Mouse (Mus musculus) retina, postnatal 1 day (tissue): Measurements from ENCODE around the gene Fastkd5.
A peak's percentile ranks its signal among the peaks of the same experiment; 100 is the strongest.
"Not testable (repeated sequence)": the region's sequence is repeated elsewhere in the genome, so short reads cannot be mapped to it uniquely, and the experiment has no call there.

ENCODE experiments used
- DNase-seq: peaks from one replicate; pipeline ENCODE4 v3.0.0-alpha.2; 2012

Gene Fastkd5

GRCm38 (mm10) chr2:130629839-130630203 is at the start of gene Fastkd5, which contains the start of gene Ubox5:
Fastkd5 (minus strand) TSS chr2:130630027.
Ubox5 (minus strand) TSS chr2:130630038.
- DNase-seq: peak; percentile 94

GRCm38 (mm10) chr2:130679154-130679553 is 49.3 kb upstream of the Fastkd5 start:
- no peak for DNase-seq

- no peak for DNase-seq
Observed at GRCm38 (mm10) chr2:130677211-130677610, 47.4 kb upstream of the Fastkd5 start.

GRCm38 (mm10) chr2:130667559-130667958 is 37.7 kb upstream of the Fastkd5 start, which contains the start of gene Itpa:
Itpa (plus strand) TSS chr2:130667610.
- peak; percentile 95 for DNase-seq

- peak; percentile 97 for DNase-seq
Observed at GRCm38 (mm10) chr2:130664102-130664701, 34.4 kb upstream of the Fastkd5 start, which contains the start of gene Ddrgk1. Ddrgk1 (minus strand) TSS chr2:130664659.

- no peak for DNase-seq
Observed at GRCm38 (mm10) chr2:130663342-130663741, 33.5 kb upstream of the Fastkd5 start.

- DNase-seq: no peak
Observed at GRCm38 (mm10) chr2:130658530-130658929, 28.7 kb upstream of the Fastkd5 start.

- no peak for DNase-seq
Observed at GRCm38 (mm10) chr2:130657541-130657940, 27.7 kb upstream of the Fastkd5 start.

- DNase-seq: no peak
Observed at GRCm38 (mm10) chr2:130656536-130656935, 26.7 kb upstream of the Fastkd5 start.

GRCm38 (mm10) chr2:130655660-130656339 is 26.0 kb upstream of the Fastkd5 start:
- DNase-seq: no peak

- no peak for DNase-seq
Observed at GRCm38 (mm10) chr2:130653760-130654159, 23.9 kb upstream of the Fastkd5 start.

- no peak for DNase-seq
Observed at GRCm38 (mm10) chr2:130653303-130653702, 23.5 kb upstream of the Fastkd5 start.

- DNase-seq: not testable (repeated sequence)
Observed at GRCm38 (mm10) chr2:130649028-130649427, 19.2 kb upstream of the Fastkd5 start.

- DNase-seq: no peak
Observed at GRCm38 (mm10) chr2:130645198-130645597, 15.4 kb upstream of the Fastkd5 start.

- peak; percentile 94 for DNase-seq
Observed at GRCm38 (mm10) chr2:130642684-130643369, 13.0 kb upstream of the Fastkd5 start, which contains the start of gene Lzts3. Lzts3 (minus strand) TSS chr2:130642803.

- DNase-seq: no peak
Observed at GRCm38 (mm10) chr2:130642197-130642660, 12.4 kb upstream of the Fastkd5 start.

- DNase-seq: peak; percentile 24
Observed at GRCm38 (mm10) chr2:130641351-130642025, 11.7 kb upstream of the Fastkd5 start.

- DNase-seq: no peak
Observed at GRCm38 (mm10) chr2:130639276-130639675, 9.4 kb upstream of the Fastkd5 start.

GRCm38 (mm10) chr2:130638101-130638611 is 8.3 kb upstream of the Fastkd5 start:
- DNase-seq: no peak

- peak; percentile 33 for DNase-seq
Observed at GRCm38 (mm10) chr2:130635847-130636246, 6.0 kb upstream of the Fastkd5 start.

- DNase-seq: peak; percentile 75
Observed at GRCm38 (mm10) chr2:130634739-130635411, 5.0 kb upstream of the Fastkd5 start.
